Mouse (Mus musculus) erythroblast, embryonic 14.5 days (primary cell): ENCODE data around the gene Stk10.

ENCODE experiments used
- GATA1 ChIP-seq: IDR thresholded peaks from 2 replicates; pipeline ENCODE4 v1.6.1; 2012; ENCODE audit warnings: low read length, inconsistent platforms, mixed read lengths
- TAL1 ChIP-seq: IDR thresholded peaks from 3 replicates; pipeline ENCODE4 v1.6.1; 2012; ENCODE audit warnings: low read length, inconsistent platforms, mixed read lengths

DNA sequence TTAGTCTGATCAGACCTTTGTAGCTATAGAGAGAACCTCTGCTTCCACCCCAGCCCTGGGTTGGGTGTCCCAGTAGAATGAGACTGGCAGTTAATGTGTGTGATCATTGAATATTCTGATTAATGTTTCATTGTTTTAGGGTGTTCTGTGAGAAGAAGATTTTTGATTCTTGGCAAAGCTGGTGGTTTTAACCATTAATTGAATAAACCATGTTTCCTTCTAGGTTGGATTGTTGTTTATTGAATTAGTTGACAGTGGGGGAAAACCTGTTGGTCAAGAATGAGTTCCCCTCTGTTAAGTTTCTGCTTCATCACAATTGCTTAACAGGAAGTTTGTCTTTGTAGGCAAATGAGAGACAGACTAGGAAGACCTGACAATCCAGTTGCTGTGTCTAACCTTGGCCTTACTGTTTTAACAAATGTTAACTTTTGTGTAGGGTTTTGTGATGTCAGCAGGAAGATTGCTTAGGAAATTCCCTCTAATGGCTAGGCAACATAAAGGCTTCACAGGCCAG is 117.2 kb downstream of the Stk10 start:
- TF ChIP-seq TAL1, result no peak
- TF ChIP-seq GATA1, result no peak
